Mouse (Mus musculus): ENCODE results near the gene Fggy. TPM values are rescaled to one million over a fixed set of nuclear protein-coding genes. Genes with fewer than 3 reads are reported as not detected.

Gene Fggy
- total RNA-seq, 1 experiment, result 8.2 TPM

- no peak for DNase-seq (ENCODE audit: low read depth, low spot score)
- no peaks in the 10 kb centered on the region for H3K9me3 ChIP-seq (ENCODE audit: control insufficient read depth, insufficient read depth, low read depth, low read length)
- in situ Hi-C loops (cut with MboI; ENCODE audit: low sequenced_read_pairs in 2 of 2, unreplicated experiment in 2 of 2), result no loop called here
- H3K27ac ChIP-seq (ENCODE audit: insufficient read depth, low read depth, low read length, poor library complexity, severe bottlenecking), result no peak overlapping the region
- TF ChIP-seq CHD2 (IDR thresholded peaks at IDR 0.05; ENCODE audit: low read depth, low read length) (no peak), MAFK (IDR thresholded peaks at IDR 0.05; ENCODE audit: insufficient read depth, low read depth, low read length) (no peak), ZNF384 (IDR thresholded peaks at IDR 0.05; ENCODE audit: low read depth, low read length) (no peak), HCFC1 (IDR thresholded peaks at IDR 0.05; ENCODE audit: borderline replicate concordance, insufficient read depth, low read length) (no peak), ZC3H11A (IDR thresholded peaks at IDR 0.05; ENCODE audit: borderline replicate concordance, low read depth, low read length) (no peak)
- no peaks in the 10 kb centered on the region for H3K36me3 ChIP-seq (ENCODE audit: control insufficient read depth, insufficient read depth, low read length, poor library complexity, severe bottlenecking)
- H3K4me3 ChIP-seq (ENCODE audit: insufficient read depth in 1 of 2, low read depth in 1 of 2, low read length in 2 of 2, poor library complexity in 1 of 2, severe bottlenecking in 1 of 2), result no peak overlapping the region
- H3K9ac ChIP-seq (ENCODE audit: insufficient read depth, low read depth, low read length, poor library complexity, severe bottlenecking), result no peak overlapping the region
- H3K4me1 ChIP-seq (ENCODE audit: control insufficient read depth in 2 of 2, insufficient read depth in 2 of 2, low read length in 2 of 2, poor library complexity in 1 of 2), result no peaks in the 10 kb centered on the region
These were observed 94.7 kb downstream of the Fggy start for GRCm38 (mm10) chr4:95652044-95652443.

- Histone ChIP-seq H3K36me3 (ENCODE audit: control insufficient read depth, insufficient read depth, low read length, poor library complexity, severe bottlenecking) (no peaks in the 10 kb centered on the region), H3K27ac (ENCODE audit: insufficient read depth, low read depth, low read length, poor library complexity, severe bottlenecking) (no peak overlapping the region), H3K4me1 (ENCODE audit: control insufficient read depth in 2 of 2, insufficient read depth in 2 of 2, low read length in 2 of 2, poor library complexity in 1 of 2) (peaks cover 0 to 2% of the 10 kb centered on the region in 2 experiments; a peak in 1 of 4 replicates), H3K9ac (ENCODE audit: insufficient read depth, low read depth, low read length, poor library complexity, severe bottlenecking) (no peak overlapping the region), H3K4me3 (ENCODE audit: insufficient read depth in 1 of 2, low read depth in 1 of 2, low read length in 2 of 2, poor library complexity in 1 of 2, severe bottlenecking in 1 of 2) (no peak overlapping the region), H3K9me3 (ENCODE audit: control insufficient read depth, insufficient read depth, low read depth, low read length) (no peaks in the 10 kb centered on the region)
- TF ChIP-seq CHD2 (IDR thresholded peaks at IDR 0.05; ENCODE audit: low read depth, low read length), result no peak
- no peak for TF ChIP-seq MAFK (IDR thresholded peaks at IDR 0.05; ENCODE audit: insufficient read depth, low read depth, low read length)
- TF ChIP-seq HCFC1 (IDR thresholded peaks at IDR 0.05; ENCODE audit: borderline replicate concordance, insufficient read depth, low read length), result no peak
- TF ChIP-seq ZC3H11A (IDR thresholded peaks at IDR 0.05; ENCODE audit: borderline replicate concordance, low read depth, low read length), result no peak
- DNase-seq (ENCODE audit: low read depth, low spot score), result no peak
- in situ Hi-C loops (cut with MboI; ENCODE audit: low sequenced_read_pairs in 2 of 2, unreplicated experiment in 2 of 2), result no loop called here
These were observed 96.1 kb downstream of the Fggy start for GRCm38 (mm10) chr4:95653296-95653912.

- Histone ChIP-seq H3K27ac (ENCODE audit: insufficient read depth, low read depth, low read length, poor library complexity, severe bottlenecking) (no peak overlapping the region), H3K9me3 (ENCODE audit: control insufficient read depth, insufficient read depth, low read depth, low read length) (no peaks in the 10 kb centered on the region), H3K9ac (ENCODE audit: insufficient read depth, low read depth, low read length, poor library complexity, severe bottlenecking) (no peak overlapping the region), H3K4me1 (ENCODE audit: control insufficient read depth in 2 of 2, insufficient read depth in 2 of 2, low read length in 2 of 2, poor library complexity in 1 of 2) (peaks cover under 1 to 2% of the 10 kb centered on the region in 2 experiments; a peak in 3 of 4 replicates), H3K36me3 (ENCODE audit: control insufficient read depth, insufficient read depth, low read length, poor library complexity, severe bottlenecking) (no peaks in the 10 kb centered on the region), H3K4me3 (ENCODE audit: insufficient read depth in 1 of 2, low read depth in 1 of 2, low read length in 2 of 2, poor library complexity in 1 of 2, severe bottlenecking in 1 of 2) (no peak overlapping the region)
- in situ Hi-C loops (cut with MboI; ENCODE audit: low sequenced_read_pairs in 2 of 2, unreplicated experiment in 2 of 2), result no loop called here
- DNase-seq (ENCODE audit: low read depth, low spot score), result no peak
- TF ChIP-seq MAFK (IDR thresholded peaks at IDR 0.05; ENCODE audit: insufficient read depth, low read depth, low read length) (no peak), ZC3H11A (IDR thresholded peaks at IDR 0.05; ENCODE audit: borderline replicate concordance, low read depth, low read length) (no peak), CHD2 (IDR thresholded peaks at IDR 0.05; ENCODE audit: low read depth, low read length) (no peak), HCFC1 (IDR thresholded peaks at IDR 0.05; ENCODE audit: borderline replicate concordance, insufficient read depth, low read length) (no peak), ZNF384 (IDR thresholded peaks at IDR 0.05; ENCODE audit: low read depth, low read length) (no peak)
These were observed 96.6 kb downstream of the Fggy start for GRCm38 (mm10) chr4:95653913-95654301.

DNA sequence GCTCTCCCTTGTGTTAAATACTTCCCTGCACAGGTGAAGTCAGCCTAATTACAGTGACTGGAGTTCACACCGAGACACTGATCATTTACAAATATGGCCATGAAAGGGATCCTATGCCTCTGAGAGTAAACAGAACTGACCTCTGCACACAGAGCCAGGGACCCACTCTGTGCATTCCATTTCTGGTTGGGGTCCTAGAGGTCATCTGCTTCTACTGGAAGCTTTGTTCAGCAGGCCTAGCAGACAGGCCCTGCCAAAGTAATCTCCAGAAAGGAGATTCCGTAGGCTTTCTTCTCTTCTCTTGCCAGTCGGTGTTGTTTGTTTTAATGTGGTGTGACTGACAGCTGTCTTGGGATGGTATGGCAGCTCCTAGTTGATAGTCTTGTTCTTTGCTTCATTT, 101.7 kb downstream of the Fggy start:
- peaks cover 6 to 7% of the 10 kb centered on the region in 2 experiments; a peak in 3 of 4 replicates for H3K4me1 ChIP-seq (ENCODE audit: control insufficient read depth in 2 of 2, insufficient read depth in 2 of 2, low read length in 2 of 2, poor library complexity in 1 of 2)
- no peak overlapping the region for H3K27ac ChIP-seq (ENCODE audit: insufficient read depth, low read depth, low read length, poor library complexity, severe bottlenecking)
- in situ Hi-C loops (cut with MboI; ENCODE audit: low sequenced_read_pairs in 2 of 2, unreplicated experiment in 2 of 2), result no loop called here
- no peak overlapping the region for H3K9ac ChIP-seq (ENCODE audit: insufficient read depth, low read depth, low read length, poor library complexity, severe bottlenecking)
- no peak for TF ChIP-seq ZNF384 (IDR thresholded peaks at IDR 0.05; ENCODE audit: low read depth, low read length)
- no peak for TF ChIP-seq HCFC1 (IDR thresholded peaks at IDR 0.05; ENCODE audit: borderline replicate concordance, insufficient read depth, low read length)
- TF ChIP-seq CHD2 (IDR thresholded peaks at IDR 0.05; ENCODE audit: low read depth, low read length), result no peak
- no peak for TF ChIP-seq ZC3H11A (IDR thresholded peaks at IDR 0.05; ENCODE audit: borderline replicate concordance, low read depth, low read length)
- no peak for TF ChIP-seq MAFK (IDR thresholded peaks at IDR 0.05; ENCODE audit: insufficient read depth, low read depth, low read length)
- H3K4me3 ChIP-seq (ENCODE audit: insufficient read depth in 1 of 2, low read depth in 1 of 2, low read length in 2 of 2, poor library complexity in 1 of 2, severe bottlenecking in 1 of 2), result no peak overlapping the region
- H3K36me3 ChIP-seq (ENCODE audit: control insufficient read depth, insufficient read depth, low read length, poor library complexity, severe bottlenecking), result no peaks in the 10 kb centered on the region
- no peak for DNase-seq (ENCODE audit: low read depth, low spot score)
- no peaks in the 10 kb centered on the region for H3K9me3 ChIP-seq (ENCODE audit: control insufficient read depth, insufficient read depth, low read depth, low read length)

Data from ES-E14 (cell line).